Mouse (Mus musculus): ENCODE measurements at regions not wholly inside any gene's neighbourhood (a gene's known extent, or its start where the extent isn't known, plus 50 kb on each side); places are given as distances from the start of the nearest gene placed in this dataset.

DNA sequence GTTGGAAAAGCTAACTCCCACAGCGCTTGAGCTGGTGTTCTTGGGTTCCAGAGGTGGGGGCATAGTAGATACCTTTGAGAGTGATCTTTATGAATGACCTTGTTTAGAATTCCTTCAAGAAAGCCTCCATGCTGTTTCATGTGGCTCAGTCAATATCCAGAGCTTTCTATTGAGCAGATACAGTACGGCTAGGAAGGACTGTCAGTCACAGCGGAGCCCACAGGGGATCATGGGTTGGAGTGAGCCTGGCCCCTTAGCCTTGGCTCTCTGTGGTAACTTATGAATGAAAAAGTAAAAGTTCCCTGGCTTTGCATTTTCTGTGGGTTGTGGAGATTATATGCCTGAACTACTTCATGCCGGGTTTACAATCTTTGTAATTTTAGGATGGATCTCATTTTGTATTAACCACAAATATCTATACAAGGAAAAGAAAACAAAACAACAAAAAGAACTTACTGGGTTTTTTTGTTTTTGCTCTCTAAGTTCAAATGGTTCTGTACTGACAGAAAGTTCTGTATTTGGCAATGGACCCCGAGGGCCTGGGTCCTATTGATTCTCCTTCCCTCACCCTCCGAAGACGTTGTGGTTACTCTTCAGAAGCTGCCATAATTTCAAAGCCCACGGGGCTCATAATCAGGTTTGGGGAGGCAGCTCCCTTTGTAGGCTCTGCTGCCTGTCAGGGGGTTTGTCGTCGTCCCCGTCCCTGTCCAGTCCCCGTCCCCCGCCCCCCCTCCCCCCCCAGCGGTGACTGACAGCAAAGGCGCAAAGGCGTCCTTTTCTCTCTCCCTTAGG is 117.7 kb upstream of the Tut7 start:
- TF ChIP-seq CTCF (conservative IDR thresholded peaks at IDR 0.05 in 1 of 2, IDR thresholded peaks at IDR 0.05 in 1 of 2; ENCODE audit: low read depth in 2 of 2, low read length in 2 of 2) = no peak
- TF ChIP-seq ZNF384 (IDR thresholded peaks at IDR 0.05; ENCODE audit: low read depth, low read length) = no peak
- no peak for TF ChIP-seq USF1 (IDR thresholded peaks at IDR 0.05; ENCODE audit: low read depth, low read length)
- no peak for TF ChIP-seq POLR2A (IDR thresholded peaks at IDR 0.05; ENCODE audit: low read depth, low read length)
- TF ChIP-seq SMC3 (IDR thresholded peaks at IDR 0.05; ENCODE audit: low read depth, low read length) = no peak
- no peak for TF ChIP-seq TCF12 (IDR thresholded peaks at IDR 0.05; ENCODE audit: low read depth, low read length)
- TF ChIP-seq ELF1 (IDR thresholded peaks at IDR 0.05; ENCODE audit: low read depth, low read length) = no peak
- TF ChIP-seq E2F4 (IDR thresholded peaks at IDR 0.05; ENCODE audit: insufficient replicate concordance, low read depth, low read length) = no peak
- no peak for TF ChIP-seq JUND (conservative IDR thresholded peaks at IDR 0.05; ENCODE audit: low read depth, low read length)

Data from CH12.LX (cell line).